Mouse (Mus musculus): ENCODE data around the gene Gpat3. TPM values are rescaled to one million over a fixed set of nuclear protein-coding genes. Genes with fewer than 3 reads are reported as not detected.

The Gpat3 gene
- polyA plus RNA-seq, 1 experiment from 2014 or later: 5.0 TPM

DNA sequence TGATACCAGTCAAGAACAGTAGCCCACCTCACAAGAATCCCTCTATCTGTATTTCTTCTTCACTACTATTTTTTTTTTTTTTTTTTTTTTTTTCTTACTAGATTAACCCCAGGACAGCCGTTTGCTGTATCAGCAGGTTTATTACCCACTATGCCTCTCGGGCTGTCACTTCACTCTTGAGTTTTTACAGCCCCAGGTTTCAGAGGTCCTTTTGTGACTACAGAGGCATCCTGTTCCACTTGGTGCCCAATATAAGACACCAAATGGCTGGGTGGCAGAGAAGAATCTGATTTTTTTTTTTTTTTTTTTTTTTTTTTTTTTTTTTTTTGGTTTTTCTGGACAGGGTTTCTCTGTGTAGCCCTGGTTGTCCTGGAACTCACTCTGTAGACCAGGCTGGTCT lies 1.6 kb downstream of the Gpat3 start:
- no peak overlapping the region for H3K27ac ChIP-seq (ENCODE audit: low read length)
- H3K9ac ChIP-seq (ENCODE audit: low read depth, low read length): no peak overlapping the region
- peak overlapping the region; percentile 63 for H3K4me2 ChIP-seq (ENCODE audit: low read depth, low read length)
- no peaks in the 10 kb centered on the region for H3K4me1 ChIP-seq (ENCODE audit: control insufficient read depth, low read depth, low read length)
- 4% methylated on average over 2 of the region's 2 CpGs for WGBS (ENCODE audit: insufficient replicate concordance)
- peaks cover 36% of the 10 kb centered on the region for H3K27me3 ChIP-seq (ENCODE audit: control insufficient read depth, insufficient read depth, low read depth, low read length)
- ATAC-seq (ENCODE audit: low read depth): no peak
- peak overlapping the region; percentile 62 for H3K4me3 ChIP-seq (ENCODE audit: low read depth, low read length)
- H3K36me3 ChIP-seq (ENCODE audit: control insufficient read depth, insufficient read depth): no peaks in the 10 kb centered on the region
- no peaks in the 10 kb centered on the region for H3K9me3 ChIP-seq (replicated peaks; ENCODE audit: control insufficient read depth, low read length)

DNA sequence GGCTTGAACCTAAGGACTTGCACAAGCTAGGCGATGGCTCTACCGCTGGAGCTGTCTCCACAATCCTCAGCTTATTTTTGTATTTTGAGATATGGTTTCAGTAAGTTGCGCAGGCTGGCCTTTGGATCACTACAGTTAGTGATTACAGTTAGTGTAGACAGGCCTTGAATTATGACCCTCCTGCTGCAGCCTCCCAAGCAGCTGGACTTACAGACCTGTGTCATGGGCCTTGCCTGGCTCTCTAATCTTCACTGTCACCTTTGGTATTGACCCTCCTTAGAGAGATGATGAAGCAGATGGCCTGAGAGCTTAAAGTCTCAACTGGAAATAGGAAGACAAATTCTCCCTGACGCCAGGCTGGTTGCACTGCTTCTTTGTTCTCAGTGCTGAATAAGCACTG lies 8.4 kb downstream of the Gpat3 start:
- Histone ChIP-seq H3K27me3 (ENCODE audit: control insufficient read depth, insufficient read depth, low read depth, low read length) (no peaks in the 10 kb centered on the region), H3K4me2 (ENCODE audit: low read depth, low read length) (no peak overlapping the region), H3K4me3 (ENCODE audit: low read depth, low read length) (no peak overlapping the region), H3K9ac (ENCODE audit: low read depth, low read length) (no peak overlapping the region), H3K27ac (ENCODE audit: low read length) (no peak overlapping the region), H3K9me3 (replicated peaks; ENCODE audit: control insufficient read depth, low read length) (no peaks in the 10 kb centered on the region), H3K36me3 (ENCODE audit: control insufficient read depth, insufficient read depth) (no peaks in the 10 kb centered on the region), H3K4me1 (ENCODE audit: control insufficient read depth, low read depth, low read length) (no peaks in the 10 kb centered on the region; the same call in 1 of the 2 replicates)
- 73% methylated on average over 4 of the region's 4 CpGs for WGBS (ENCODE audit: insufficient replicate concordance)
- ATAC-seq (ENCODE audit: low read depth): peak; percentile 37; the same call in 1 of the 2 replicates

DNA sequence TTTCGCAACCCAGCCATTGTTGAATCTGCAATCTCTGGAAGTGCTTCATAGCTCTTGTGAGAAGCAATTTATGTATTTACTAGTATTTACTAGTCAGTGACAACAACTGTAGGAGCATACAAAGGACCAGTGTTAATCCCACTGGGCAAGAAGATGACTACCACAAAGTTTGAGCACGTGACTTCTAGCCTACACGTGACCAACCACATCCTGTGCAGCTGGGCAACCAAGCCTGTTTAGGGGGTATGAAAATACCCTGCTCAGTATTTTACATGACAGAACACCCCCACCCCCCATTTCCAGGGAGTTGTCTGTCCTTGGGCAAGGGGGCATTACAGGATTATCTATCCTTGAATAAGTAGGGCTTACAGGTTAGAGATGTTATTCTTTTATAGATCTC lies 11.0 kb downstream of the Gpat3 start:
- Histone ChIP-seq H3K9ac (ENCODE audit: low read depth, low read length) (no peak overlapping the region), H3K9me3 (replicated peaks; ENCODE audit: control insufficient read depth, low read length) (no peaks in the 10 kb centered on the region), H3K36me3 (ENCODE audit: control insufficient read depth, insufficient read depth) (no peaks in the 10 kb centered on the region), H3K4me3 (ENCODE audit: low read depth, low read length) (no peak overlapping the region), H3K4me1 (ENCODE audit: control insufficient read depth, low read depth, low read length) (peaks cover 3% of the 10 kb centered on the region), H3K4me2 (ENCODE audit: low read depth, low read length) (no peak overlapping the region), H3K27ac (ENCODE audit: low read length) (no peak overlapping the region), H3K27me3 (ENCODE audit: control insufficient read depth, insufficient read depth, low read depth, low read length) (no peaks in the 10 kb centered on the region)
- no peak for ATAC-seq (ENCODE audit: low read depth)
- 46% methylated on average over 3 of the region's 3 CpGs for WGBS (ENCODE audit: insufficient replicate concordance)

DNA sequence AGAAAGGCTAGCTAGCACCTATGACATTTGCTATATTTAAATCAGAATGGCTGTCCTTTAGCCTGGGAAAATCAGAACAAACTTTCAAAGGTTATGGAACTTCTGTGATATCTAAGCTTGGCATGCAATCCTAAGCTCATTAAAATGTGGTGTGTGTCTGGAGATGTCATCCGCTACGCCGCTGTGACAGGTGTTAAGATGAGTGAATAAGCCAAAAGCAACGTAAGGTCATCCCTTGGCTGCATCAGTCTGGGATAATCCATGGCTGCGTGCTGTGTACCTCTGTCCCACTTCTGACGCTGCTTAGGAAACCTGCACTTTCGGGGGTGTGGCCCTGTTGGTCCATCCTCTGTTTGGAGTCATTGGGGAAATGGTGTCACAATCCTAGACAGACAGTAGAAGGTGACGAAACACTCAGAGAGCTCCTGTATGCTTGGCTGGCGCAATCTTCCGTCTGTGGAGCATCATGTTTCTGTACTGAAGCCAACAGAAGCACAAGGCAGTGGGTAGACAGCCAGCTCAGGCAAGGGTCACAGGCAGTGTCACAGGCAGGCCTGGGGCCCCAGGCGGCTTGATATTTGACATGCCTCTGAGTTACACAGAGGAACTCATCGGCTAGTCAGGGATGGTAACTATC lies 15.0 kb downstream of the Gpat3 start:
- Histone ChIP-seq H3K27ac (ENCODE audit: low read length) (peak overlapping the region; percentile 28), H3K4me3 (ENCODE audit: low read depth, low read length) (no peak overlapping the region), H3K27me3 (ENCODE audit: control insufficient read depth, insufficient read depth, low read depth, low read length) (no peaks in the 10 kb centered on the region), H3K4me1 (ENCODE audit: control insufficient read depth, low read depth, low read length) (peaks cover 5% of the 10 kb centered on the region), H3K36me3 (ENCODE audit: control insufficient read depth, insufficient read depth) (no peaks in the 10 kb centered on the region), H3K9me3 (replicated peaks; ENCODE audit: control insufficient read depth, low read length) (no peaks in the 10 kb centered on the region), H3K9ac (ENCODE audit: low read depth, low read length) (no peak overlapping the region), H3K4me2 (ENCODE audit: low read depth, low read length) (no peak overlapping the region)
- peak; percentile 93 for ATAC-seq (ENCODE audit: low read depth)
- 51% methylated on average over 12 of the region's 12 CpGs for WGBS (ENCODE audit: insufficient replicate concordance)

DNA sequence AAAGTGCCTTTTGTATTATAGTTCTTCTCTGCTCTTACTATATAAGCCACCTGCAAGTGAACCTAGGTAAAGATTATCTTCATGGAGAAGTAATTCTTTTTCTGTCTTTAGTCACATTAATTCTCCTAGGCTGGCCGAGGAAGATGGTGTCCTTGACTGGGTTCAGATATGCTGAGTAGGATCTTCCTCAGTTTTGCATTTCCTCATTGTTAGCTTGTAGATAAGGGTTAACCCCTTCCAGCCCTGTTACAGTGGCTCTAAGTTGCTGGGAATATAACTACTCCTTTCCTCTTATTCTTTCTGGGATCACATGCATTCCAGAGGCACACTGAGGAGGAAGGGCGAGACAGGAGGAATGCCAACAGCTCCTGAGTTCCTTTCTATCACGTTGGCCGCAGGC lies 15.6 kb downstream of the Gpat3 start:
- Histone ChIP-seq H3K9ac (ENCODE audit: low read depth, low read length) (no peak overlapping the region), H3K27me3 (ENCODE audit: control insufficient read depth, insufficient read depth, low read depth, low read length) (no peaks in the 10 kb centered on the region), H3K4me2 (ENCODE audit: low read depth, low read length) (no peak overlapping the region), H3K4me1 (ENCODE audit: control insufficient read depth, low read depth, low read length) (peaks cover 5% of the 10 kb centered on the region), H3K9me3 (replicated peaks; ENCODE audit: control insufficient read depth, low read length) (no peaks in the 10 kb centered on the region), H3K36me3 (ENCODE audit: control insufficient read depth, insufficient read depth) (no peaks in the 10 kb centered on the region), H3K27ac (ENCODE audit: low read length) (peak overlapping the region; percentile 49), H3K4me3 (ENCODE audit: low read depth, low read length) (no peak overlapping the region)
- 40% methylated on average over 4 of the region's 4 CpGs for WGBS (ENCODE audit: insufficient replicate concordance)
- no peak for ATAC-seq (ENCODE audit: low read depth)

DNA sequence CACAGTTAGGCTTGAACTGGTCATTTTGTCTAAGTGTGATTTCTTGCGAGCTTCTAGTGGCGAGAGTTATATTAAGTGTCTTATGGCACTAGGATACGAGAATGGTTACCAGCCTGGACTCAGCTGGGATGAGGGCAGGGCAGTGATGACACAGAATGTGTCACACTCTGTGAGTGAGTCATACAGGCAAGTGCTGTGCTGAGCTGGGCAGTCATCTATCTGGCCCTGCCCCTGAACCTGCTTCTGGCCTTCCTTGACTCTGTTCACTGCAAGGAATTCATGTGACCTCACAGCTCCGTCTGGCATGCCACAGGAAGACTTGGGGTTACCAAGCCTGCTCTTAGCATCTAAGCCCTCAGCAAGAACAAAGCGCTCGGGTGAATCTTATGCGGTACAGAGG lies 16.3 kb downstream of the Gpat3 start:
- Histone ChIP-seq H3K4me3 (ENCODE audit: low read depth, low read length) (no peak overlapping the region), H3K9ac (ENCODE audit: low read depth, low read length) (no peak overlapping the region), H3K27ac (ENCODE audit: low read length) (peak overlapping the region; percentile 6; the same call in 1 of the 2 replicates), H3K27me3 (ENCODE audit: control insufficient read depth, insufficient read depth, low read depth, low read length) (no peaks in the 10 kb centered on the region), H3K36me3 (ENCODE audit: control insufficient read depth, insufficient read depth) (no peaks in the 10 kb centered on the region), H3K4me1 (ENCODE audit: control insufficient read depth, low read depth, low read length) (peaks cover 5% of the 10 kb centered on the region; the same call in 1 of the 2 replicates), H3K4me2 (ENCODE audit: low read depth, low read length) (no peak overlapping the region), H3K9me3 (replicated peaks; ENCODE audit: control insufficient read depth, low read length) (no peaks in the 10 kb centered on the region)
- no peak for ATAC-seq (ENCODE audit: low read depth)
- 65% methylated on average over 7 of the region's 7 CpGs for WGBS (ENCODE audit: insufficient replicate concordance)

DNA sequence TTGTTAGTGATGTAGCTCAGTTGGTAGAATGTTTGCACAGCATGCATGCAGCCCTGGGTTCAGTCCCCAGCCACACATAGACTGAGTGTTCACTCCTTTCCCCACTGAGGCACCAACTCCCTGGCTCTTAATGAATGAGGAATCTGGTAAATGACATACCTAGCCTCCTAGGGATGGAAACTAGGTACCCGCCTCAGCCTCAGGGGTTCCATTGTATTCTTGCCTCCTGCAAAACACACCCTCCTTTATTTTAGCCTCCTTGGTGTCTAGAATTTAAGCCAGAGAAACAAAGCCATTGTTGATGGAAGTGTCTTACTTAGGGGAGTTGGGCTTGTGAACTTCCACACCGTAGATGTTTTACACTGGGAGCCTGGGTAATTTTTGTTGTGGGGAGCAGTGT lies 17.6 kb downstream of the Gpat3 start:
- H3K4me3 ChIP-seq (ENCODE audit: low read depth, low read length): no peak overlapping the region
- H3K27me3 ChIP-seq (ENCODE audit: control insufficient read depth, insufficient read depth, low read depth, low read length): no peaks in the 10 kb centered on the region
- H3K4me1 ChIP-seq (ENCODE audit: control insufficient read depth, low read depth, low read length): peaks cover 5% of the 10 kb centered on the region; the same call in 1 of the 2 replicates
- ATAC-seq (ENCODE audit: low read depth): no peak
- H3K9ac ChIP-seq (ENCODE audit: low read depth, low read length): no peak overlapping the region
- H3K4me2 ChIP-seq (ENCODE audit: low read depth, low read length): no peak overlapping the region
- WGBS (ENCODE audit: insufficient replicate concordance): 63% methylated on average over 2 of the region's 2 CpGs
- no peak overlapping the region for H3K27ac ChIP-seq (ENCODE audit: low read length)
- H3K36me3 ChIP-seq (ENCODE audit: control insufficient read depth, insufficient read depth): no peaks in the 10 kb centered on the region
- H3K9me3 ChIP-seq (replicated peaks; ENCODE audit: control insufficient read depth, low read length): no peaks in the 10 kb centered on the region

DNA sequence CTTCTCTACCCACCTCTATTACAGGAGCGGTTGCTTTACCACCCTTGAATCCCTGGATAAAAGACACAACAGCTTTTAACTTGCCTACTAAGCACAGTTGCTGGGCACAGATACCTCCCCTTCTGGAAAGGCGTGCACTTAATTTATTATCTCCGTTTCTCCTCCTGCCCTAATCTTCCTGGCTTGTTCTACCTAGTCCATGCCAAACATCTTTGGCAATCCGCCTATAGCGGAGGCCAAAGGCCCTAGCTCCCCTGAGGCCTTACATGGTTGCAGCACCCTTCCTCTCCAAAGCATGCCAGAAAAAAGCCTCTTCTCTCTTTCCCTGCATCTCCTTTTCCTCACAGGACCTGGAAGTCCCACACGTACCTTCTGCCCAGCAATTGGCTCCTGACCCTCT lies 18.9 kb downstream of the Gpat3 start:
- no peaks in the 10 kb centered on the region for H3K27me3 ChIP-seq (ENCODE audit: control insufficient read depth, insufficient read depth, low read depth, low read length)
- WGBS (ENCODE audit: insufficient replicate concordance): 60% methylated on average over 6 of the region's 6 CpGs
- ATAC-seq (ENCODE audit: low read depth): no peak

DNA sequence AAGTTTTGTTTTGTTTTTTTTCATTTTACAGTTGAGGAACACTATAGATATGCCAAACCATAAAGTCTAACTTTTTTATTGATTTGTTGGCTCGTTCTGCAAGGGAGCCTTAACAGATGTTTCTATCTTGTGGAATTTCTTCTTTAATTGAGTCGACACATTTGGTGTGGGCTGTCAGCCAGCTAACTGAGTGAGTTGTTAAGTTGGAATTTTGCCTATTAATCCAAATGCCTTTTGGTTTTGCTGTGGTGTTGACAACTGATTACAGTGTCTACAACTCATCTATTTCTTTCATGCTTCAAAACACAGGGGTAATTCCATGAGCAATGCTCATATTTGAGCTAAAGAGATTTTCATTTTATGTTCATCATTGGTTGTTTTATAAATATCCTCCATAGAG lies 20.7 kb downstream of the Gpat3 start:
- Histone ChIP-seq H3K27me3 (ENCODE audit: control insufficient read depth, insufficient read depth, low read depth, low read length) (no peaks in the 10 kb centered on the region), H3K9ac (ENCODE audit: low read depth, low read length) (no peak overlapping the region), H3K9me3 (replicated peaks; ENCODE audit: control insufficient read depth, low read length) (no peaks in the 10 kb centered on the region), H3K4me3 (ENCODE audit: low read depth, low read length) (no peak overlapping the region), H3K4me2 (ENCODE audit: low read depth, low read length) (no peak overlapping the region), H3K27ac (ENCODE audit: low read length) (no peak overlapping the region), H3K4me1 (ENCODE audit: control insufficient read depth, low read depth, low read length) (peaks cover 5% of the 10 kb centered on the region; the same call in 1 of the 2 replicates), H3K36me3 (ENCODE audit: control insufficient read depth, insufficient read depth) (no peaks in the 10 kb centered on the region)
- no peak for ATAC-seq (ENCODE audit: low read depth)
- 48% methylated on average over 2 of the region's 2 CpGs for WGBS (ENCODE audit: insufficient replicate concordance)

More for the DNA sequence above, 18.9 kb downstream of the Gpat3 start:
- H3K4me1 ChIP-seq (ENCODE audit: control insufficient read depth, low read depth, low read length): peaks cover 5% of the 10 kb centered on the region; the same call in 1 of the 2 replicates
- no peak overlapping the region for H3K27ac ChIP-seq (ENCODE audit: low read length)
- no peaks in the 10 kb centered on the region for H3K36me3 ChIP-seq (ENCODE audit: control insufficient read depth, insufficient read depth)
- no peaks in the 10 kb centered on the region for H3K9me3 ChIP-seq (replicated peaks; ENCODE audit: control insufficient read depth, low read length)
- no peak overlapping the region for H3K4me3 ChIP-seq (ENCODE audit: low read depth, low read length)
- H3K4me2 ChIP-seq (ENCODE audit: low read depth, low read length): no peak overlapping the region
- H3K9ac ChIP-seq (ENCODE audit: low read depth, low read length): no peak overlapping the region
